Mouse (Mus musculus): ENCODE results near the gene Lalba. TPM values are rescaled to one million over a fixed set of nuclear protein-coding genes. Genes with fewer than 3 reads are reported as not detected.
"Not testable (repeated sequence)": the region's sequence is repeated elsewhere in the genome, so short reads cannot be mapped to it uniquely, and the experiment has no call there.

The Lalba gene
- not detected for total RNA-seq (2021)

DNA sequence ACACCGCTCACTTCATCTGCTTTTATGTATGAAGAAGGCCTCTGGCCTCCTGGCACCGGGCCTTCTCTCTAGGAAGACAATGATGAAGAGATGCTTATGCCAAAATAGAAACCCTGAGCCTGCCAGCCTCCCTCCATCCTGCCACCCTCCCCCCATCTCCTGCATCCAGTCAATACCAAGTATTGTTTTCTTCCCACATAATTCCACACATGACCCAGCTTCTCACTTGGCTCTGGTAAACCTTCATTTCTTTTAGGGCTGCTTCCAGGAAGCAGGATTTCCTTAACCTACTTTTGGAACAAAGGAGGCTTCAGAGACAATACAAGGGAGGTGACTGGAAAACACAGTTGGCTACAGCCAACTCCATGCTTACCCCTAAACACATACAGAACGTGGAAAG, at the start of gene Lalba:
Lalba (minus strand) TSS at position 21 of the 400 bp plus-strand sequence.
- DNase-seq: no peak

DNA sequence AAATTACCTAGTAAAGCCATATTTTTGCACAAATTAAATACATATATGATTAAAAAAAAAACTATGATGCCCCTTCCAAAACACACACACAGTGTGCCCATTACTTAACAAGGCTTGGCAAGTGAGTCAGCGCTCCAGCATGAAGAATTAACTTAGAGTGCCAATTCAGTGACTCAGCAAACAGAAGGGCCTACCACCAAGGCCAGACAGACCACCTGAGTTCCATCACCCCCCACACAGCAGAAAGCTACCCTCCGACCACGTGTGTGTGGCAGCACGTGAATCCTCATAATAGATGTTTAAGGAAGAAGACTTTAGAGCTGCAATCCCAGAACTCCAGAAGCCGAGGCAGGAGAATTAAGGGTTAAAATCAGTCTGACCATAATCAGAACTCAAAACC, 49.8 kb upstream of the Lalba start:
- DNase-seq: no peak

DNA sequence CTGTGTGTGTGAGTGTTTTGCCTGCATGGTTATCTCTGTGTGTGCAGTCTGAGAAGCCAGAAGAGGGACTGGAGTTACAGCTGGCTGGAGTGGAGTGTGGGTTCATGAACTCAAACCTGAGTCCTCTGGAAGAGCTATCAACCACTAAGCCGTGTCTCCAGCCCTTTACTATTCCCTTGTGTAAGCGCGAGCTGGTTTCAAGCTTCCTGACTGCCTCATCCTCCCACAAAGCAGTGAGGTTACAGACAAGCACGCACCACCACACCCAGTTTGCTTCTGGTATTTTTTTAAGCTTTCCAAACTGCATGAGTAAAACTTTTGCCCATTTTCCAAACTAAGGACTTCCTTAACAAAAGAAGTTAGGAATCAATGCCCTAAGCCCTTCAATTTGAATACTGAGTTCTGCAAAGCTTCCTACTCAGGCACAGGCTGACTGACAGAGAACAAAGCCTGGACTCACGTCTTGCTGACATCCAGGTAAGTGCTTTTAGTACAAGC, 45.6 kb upstream of the Lalba start:
- no peak for DNase-seq

DNA sequence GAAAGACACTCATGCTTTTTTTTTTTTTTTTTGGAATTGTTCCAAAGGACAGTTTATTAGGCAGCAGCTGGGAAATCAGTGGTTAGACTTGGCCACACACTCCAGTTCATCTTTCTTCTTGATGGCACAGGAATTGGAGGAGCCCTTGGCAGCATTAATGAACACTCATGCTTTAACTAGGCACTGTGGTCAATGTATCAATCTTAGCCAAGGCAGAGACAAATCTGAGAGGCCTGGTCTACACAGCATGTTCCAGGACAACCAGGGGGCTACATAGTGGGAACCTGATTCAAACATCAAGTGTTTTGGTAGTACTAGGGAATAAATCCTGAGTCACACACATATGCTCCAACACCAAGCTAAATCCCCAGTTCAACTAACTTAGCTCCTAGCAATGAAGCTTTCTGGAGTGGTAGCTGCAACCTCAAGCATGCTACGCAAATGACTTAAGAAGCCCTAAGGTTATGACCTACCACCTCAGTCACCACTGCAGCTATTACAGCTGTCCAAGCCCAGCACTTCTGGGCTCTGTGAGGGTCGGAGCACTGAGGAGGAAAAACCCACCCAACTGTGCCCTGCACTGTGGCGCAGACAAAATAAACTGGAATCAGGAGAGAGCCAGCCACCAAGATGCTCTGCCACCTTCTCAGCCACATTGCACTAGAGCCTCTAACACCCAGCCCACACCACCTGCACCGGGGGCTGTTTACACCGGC, 44.7 kb upstream of the Lalba start:
- no peak for DNase-seq

DNA sequence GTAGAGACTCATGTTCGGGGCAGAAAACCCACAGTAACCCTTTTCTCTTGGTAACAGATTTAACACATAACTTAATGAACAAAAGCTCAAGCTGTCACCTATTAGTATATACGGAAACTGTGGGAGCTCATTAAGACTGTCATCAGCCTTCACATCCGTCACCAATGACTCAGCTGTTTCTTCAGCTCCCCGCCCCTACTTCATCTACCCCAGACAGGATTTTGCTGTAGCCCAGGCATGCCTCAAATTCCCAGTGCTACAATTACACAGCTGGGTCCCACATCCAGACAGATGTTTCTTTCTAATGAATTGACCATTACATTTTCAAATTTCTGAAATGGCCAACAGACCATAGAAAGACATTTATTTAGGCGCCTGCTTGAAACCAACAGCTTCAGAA, 43.5 kb upstream of the Lalba start:
- no peak for DNase-seq

DNA sequence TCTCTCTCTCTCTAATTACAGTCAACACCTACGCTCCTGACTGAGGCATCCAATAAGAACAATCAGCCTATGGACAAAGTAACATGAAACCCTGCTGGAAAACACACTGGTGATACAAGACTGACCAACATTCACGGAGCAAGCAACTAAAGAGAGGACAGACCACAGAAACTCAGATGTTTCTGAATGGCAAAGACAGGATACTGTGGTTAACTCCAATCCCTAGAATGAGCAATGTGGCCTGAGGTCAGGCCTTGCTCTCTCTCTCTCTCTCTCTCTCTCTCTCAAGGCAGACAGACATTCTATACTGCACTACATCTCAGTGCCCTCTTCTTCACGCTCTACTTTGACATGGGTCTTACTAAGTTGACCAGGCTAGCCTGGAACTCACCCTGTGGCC, 38.7 kb upstream of the Lalba start:
- no peak for DNase-seq

DNA sequence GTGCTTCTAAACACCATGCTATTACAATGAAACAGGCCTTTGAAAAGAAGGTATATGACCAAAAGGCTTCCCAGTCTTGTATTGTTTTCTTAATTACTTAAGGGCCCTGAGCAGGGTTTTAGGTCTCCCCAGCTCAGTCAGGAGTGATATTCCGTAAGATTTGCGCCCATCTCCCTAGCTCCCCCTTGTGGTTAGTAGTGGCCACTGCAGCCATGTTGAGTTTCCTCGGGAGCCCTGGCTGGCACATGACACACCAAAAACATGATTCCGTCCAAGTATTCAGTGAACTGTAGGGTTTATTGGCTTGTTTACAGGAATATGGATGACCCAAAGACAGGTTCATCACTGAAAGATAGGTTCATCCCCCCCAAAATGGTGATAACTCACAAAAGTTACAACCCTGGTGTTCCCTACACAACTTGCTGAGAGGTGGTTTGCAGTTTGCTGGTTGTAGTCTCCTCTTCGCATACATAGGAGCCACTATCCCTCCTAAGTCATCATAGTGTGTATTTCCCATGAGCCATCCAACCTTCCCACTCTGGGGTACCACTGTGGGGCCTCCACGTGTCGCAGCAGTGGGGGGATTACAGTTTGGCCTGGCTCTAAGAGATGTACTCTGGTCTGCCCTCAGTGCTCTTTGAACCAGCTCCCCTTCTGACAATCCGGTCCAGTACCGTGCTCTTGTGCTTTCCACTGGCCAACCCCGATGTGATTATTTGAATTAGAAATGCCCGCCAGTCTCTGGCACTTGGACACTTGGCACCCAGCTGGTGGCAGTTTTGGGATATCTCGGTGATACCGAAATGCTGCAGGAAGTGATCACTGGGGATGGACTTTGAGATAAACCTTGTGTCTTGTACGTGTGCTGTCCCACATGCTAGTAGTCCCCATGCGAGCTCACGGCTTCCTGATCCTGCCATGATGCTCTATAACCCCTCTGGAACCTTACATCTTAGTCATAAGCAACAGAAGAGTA, 35.1 kb upstream of the Lalba start:
- DNase-seq: peak; percentile 79

DNA sequence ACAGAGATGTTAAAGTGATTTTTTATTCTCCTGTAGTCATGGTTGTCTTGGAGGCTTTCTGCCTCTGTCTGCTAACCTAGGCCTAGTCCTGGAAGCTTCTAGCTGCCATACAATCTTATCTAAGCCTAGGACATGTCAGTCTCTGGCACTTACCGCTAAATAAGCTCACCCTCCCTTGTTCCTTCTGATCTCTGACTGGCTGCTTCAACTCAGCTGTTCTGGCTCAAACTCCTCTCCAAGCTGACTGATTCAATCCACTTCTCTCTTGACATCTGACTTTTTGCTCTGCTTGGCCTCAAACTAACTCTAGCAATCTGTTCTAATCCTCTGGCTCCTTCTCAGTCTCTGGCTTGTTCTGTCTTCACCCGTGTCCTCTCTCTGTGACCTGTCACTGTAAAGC, 32.3 kb upstream of the Lalba start:
- DNase-seq: not testable (repeated sequence)

DNA sequence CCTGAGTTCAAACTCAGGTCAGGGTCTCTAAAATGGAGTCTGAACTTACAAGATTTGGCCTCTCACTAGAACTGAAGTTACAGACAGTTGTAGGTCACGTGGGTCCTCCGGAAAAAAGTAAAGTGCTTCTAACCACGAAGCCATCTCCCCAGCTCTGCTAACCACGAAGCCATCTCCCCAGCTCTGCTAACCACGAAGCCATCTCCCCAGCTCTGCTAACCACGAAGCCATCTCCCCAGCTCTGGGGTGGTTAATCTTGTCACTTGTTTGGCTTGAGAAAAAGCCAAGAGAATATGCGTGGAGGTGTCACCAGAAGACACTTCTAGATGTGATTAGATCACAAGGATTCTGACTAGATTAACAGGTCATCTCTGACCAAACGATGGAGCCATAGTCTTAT, 31.6 kb upstream of the Lalba start:
- no peak for DNase-seq

DNA sequence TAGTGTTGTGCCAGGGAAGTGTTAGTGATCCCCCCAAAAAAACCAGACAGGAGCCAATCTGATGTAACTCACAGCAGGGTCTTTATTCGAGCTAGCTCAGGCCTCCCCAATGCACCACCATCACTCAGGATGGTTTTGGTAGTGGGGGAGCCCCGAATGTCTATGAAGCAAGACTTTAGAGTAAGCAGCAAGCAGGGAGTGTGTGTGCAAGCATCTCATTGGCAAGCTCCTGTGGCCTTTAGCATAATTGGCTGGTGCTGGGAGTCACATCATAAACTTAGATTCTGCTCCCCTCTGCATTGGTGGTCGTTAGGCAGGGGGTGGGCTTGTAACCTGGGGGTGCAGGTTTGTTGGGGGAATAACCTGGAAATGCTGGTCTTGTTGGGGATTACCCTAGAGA, 31.2 kb upstream of the Lalba start:
- not testable (repeated sequence) for DNase-seq

DNA sequence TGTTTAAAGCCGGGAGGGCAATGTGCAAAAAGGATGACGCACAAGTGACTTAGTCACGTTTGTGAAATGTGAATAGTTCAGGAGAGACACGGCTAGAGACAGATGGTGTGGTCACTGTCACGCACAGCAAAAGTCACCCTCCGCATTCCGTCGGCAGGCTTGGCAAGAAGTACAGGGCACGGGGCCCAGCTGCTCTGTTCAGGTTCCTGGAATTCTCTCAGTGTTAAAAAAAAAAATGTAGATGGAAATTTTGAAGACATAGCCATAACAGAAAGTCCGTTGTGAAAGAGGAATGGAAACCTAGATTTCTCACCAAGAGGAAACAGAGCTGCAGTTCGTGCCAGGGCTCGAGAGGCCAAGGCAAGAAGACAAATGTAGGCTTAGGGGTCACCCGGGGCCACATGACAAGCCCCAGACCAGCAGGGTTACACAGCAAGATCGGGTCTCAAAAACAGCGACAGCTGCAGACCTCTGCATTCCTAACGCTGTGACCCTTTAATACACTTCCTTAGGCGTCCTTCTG, 30.3 kb upstream of the Lalba start:
- DNase-seq: peak; percentile 80

DNA sequence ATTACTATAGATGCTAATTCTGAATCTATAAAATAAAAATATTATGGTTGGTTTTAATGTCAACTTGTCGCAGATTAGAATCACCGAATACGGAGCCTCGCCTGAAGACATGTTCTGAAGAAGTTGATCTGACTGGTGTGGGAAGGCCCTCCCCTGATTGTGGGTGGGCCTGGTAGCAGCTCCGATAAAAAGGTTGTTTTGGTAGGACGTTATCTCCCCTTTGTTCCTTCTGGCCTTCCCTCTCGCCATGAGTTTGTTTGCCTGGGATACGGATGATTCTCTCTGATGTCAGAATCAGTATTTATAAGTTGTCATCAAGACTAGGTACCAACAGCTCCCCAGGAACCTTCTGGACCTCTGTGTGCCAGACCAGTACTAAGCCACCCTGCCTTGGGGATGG, 29.7 kb upstream of the Lalba start:
- peak; percentile 28 for DNase-seq

DNA sequence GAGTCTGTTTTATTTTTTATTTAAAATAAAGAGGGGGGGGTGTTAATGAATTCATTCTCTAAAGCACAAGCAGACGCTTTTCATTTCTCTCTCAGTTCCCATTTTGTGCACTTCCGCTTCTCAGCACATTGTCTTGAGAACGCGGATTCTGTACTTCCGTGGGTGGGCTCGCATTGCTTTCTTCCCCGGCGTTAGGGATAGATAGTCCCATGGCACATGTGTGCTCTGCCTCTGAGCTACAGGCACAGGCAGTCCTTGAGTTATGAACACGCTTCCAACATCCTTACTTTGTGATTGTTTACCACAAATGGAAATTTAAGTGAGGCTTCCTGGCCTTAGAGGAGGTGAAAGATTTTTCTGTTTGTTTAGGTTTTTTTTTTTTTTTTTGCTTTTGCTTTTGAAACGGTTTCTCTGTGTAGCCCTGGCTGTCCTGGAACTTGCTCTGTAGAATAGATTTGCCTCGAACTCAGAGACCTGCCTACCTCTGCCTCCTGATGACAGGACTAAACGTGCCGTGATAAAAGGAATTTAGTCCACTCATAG, 28.9 kb upstream of the Lalba start:
- DNase-seq: peak; percentile 32

DNA sequence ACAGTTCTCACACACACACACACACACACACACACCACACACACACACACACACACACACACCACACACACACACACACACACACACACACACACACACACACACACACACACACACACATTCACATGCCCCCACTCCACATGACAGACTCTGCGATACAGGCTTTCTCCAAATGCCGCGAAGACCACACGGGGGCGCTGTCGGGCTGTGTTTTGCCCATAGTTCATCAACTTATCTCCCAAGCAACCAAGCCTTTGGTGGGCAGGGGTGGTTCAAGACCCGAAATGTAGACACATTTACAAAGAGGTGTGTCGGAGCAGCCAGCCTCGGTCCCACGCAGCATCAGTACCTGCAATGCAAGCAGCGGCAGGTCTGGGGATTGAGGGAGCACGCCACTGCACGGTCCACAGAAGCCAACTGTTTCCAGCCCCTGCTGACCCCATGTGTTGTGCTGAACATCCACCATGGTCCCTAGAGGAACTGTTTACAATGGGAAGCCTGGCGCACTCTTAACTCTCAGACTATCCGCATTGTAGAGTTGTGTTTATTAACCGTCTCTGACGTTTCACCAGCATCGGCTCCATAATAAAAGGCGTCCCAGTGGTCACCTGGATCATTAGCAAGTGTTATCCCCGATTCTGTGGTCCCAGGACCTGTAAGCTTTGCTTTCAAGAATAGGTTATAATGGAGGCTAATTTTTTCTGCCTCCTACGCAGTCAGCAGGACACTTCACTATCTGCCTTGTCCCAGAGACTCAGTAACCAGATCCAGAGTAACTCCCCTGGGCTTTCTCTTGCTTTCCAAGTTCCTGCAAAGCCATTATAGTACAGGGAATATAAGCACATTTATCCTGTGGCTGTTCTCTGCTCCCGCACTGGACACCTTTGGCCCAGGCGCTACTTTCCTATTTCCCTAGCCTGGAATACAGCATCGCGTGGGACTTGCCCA, 28.2 kb upstream of the Lalba start:
- peak; percentile 89 for DNase-seq

DNA sequence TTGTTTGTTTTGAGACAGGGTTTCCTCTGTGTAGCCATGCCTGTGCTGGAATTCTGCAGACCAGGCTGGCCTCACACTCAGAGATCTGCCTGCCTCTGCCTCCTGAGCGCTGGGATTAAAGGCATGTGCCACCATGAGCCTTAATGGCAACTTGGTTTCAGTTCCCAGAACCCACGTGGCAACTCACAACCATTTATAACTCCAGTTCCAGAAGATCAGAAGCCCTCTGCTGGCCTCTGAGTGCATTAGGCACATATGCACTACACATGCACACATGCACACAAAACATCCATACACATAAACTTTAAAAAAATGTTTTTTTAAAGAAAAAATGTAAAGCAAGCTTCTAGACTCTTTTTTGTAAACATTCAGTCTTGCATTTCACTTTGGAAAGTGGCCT, 26.9 kb upstream of the Lalba start:
- no peak for DNase-seq

DNA sequence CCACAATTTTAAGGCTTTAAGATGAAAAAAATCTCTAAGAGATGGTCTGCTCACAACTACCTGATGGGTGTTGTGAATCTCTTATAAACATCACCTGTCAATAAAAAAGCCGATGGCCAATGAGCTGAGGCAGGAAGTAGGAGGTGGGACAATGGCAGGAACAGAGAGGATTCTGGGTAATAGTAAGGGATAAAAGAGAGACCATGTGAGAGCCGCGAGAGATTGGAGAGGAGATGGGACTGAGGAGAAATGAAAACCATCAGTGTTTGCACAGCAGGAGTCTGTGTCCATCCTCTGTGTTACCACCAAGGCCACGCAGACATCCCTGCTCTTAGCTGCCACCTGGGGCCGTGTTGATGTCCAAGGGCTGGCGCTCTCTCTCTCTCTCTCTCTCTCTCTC, 24.8 kb upstream of the Lalba start:
- no peak for DNase-seq

DNA sequence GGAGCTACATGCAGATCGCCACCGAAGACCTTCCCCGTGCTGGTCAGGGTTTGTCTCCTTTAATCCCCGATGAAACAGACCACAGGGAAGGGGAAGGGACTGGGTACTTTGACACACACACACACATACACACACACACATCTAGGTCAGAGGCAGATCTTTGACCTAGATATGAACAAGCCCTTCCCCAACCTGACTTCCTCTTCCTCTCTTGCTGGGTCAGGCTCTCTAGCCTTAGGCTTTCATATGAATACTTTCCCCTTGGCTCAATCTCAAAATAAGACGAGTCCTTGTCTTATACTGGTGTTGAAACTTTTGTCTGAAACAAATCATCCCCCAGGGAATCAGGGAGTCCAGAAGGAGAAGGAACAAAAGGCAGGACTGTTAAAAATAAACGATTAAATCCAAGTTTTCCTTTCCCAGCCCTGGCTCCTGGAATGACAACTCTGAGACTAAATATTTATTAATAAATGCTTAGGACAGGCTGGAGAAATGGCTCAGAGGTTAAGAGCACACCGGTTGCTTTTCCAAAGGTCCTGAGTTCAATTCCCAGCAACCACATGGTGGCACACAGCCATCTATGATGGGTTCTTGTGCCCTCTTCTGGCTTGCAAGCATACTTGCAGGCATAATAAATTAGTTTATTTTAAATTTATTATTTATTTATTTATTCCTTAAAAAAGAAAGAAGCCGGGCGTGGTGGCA, 23.9 kb upstream of the Lalba start:
- DNase-seq: no peak

DNA sequence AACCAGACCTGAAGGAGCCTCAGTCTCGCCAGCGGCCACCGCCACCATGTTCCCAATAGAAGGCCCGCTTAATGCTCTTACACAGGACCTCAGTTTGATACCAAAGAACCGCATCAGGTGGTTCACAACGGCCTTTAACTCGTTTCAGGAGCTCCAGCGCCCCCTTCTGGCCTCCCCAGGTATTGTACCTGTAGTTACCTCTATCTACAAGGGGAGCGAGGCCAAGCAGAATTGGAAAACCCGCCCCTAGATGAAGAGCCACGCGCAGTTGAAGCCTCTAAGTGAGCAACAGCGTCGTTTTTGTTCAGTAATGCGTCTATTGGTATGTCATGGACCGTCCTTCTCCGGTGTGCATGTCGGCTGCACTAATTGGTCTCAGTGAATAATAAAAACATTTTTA, 22.0 kb upstream of the Lalba start:
- DNase-seq: peak; percentile 84

DNA sequence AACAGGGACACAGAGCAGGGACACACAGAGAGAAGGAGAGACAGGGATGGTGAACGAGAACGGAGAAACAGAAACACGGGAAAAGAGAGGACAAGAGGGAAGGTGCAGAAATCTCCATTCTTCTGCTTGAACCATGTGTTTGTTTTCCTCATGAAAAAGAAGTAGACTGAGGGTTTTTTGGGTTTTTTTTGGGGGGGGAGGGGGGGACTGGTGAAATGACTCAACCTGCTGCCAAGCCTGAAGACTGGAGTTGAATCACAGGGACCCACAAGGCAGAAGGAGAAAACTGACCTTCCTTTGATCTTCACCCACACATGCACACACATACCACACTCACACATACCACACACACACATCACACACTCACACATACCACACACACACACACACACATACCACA, 20.8 kb upstream of the Lalba start:
- no peak for DNase-seq

DNA sequence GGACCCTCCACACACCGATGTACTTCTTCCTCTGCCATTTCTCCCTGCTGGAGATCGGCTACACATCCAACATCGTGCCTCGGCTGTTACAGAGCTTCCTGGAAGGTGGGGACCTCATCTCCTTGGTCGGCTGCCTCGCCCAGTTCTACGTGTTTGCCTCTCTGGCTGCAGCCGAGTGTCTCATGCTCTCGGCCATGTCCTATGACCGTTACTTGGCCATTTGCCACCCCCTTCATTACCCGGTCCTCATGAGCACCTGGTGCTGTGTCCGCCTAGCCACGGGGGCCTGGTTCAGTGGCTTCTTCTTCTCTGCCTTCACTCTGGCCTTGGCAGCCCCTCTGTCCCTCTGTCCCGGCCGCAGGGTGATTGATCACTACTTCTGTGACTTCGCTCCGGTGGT, 15.1 kb upstream of the Lalba start:
- no peak for DNase-seq

DNA sequence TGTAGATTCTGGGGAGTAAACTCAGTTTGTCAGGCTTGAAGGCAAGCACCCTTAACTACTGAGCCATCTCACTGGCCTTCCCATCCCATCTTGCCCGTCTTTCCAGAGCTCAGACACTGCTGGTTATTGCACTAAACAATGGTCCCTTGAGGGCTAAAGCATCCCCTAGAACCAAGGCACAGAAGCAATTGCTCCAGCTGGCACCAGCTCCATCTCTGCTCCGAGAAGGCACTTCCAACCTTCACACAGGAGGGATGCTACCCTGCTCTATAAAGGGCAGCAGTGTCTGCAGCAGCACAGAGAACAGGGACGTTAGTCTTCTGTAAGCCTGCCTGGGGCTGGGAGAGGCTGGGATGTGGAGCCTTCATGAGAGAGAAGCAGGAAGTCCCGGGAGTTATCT, 9.6 kb upstream of the Lalba start, which contains the start of gene Olfr279:
Olfr279 (plus strand) TSS at position 301 of the 400 bp plus-strand sequence.
- DNase-seq: no peak
